Mouse (Mus musculus): ENCODE measurements around the gene Rpl41.
A peak's percentile ranks its signal among the peaks of the same experiment; 100 is the strongest.

DNA sequence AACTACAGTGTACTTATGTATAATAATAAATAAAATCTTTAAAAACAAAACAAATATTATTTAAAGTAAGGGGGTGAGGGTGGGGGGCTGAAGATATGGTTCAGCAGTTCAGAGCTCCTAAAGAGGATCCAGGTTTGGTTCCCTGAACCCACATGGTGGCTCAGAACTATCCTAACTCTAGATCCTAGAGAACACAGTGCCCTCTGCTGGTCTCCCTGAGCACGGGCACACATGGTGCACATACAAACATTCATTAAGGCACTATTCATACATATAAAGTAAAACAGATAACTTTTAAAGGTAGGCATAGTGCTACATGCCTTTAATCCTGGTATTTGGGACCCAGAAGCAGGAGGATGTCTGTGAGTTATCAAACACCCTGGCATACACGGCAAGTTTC is 26.0 kb upstream of the Rpl41 start:
- TF ChIP-seq CTCF (IDR thresholded peaks at IDR 0.05; ENCODE audit: borderline replicate concordance, extremely low read depth, insufficient read depth, insufficient read length) (peak; percentile 28; the same call in 1 of the 2 replicates), POLR2A (IDR thresholded peaks at IDR 0.05; ENCODE audit: borderline replicate concordance, extremely low read depth, insufficient read depth, insufficient read length, poor library complexity, severe bottlenecking) (no peak)
